Mouse (Mus musculus) E14TG2a.4 (cell line): ENCODE measurements around the gene Gps2.
"Not testable (repeated sequence)": the region's sequence is repeated elsewhere in the genome, so short reads cannot be mapped to it uniquely, and the experiment has no call there.

ENCODE experiments used
- CTCF ChIP-seq: conservative IDR thresholded peaks from 2 replicates; pipeline ENCODE4 v1.5.1; 2014; ENCODE audit warnings: low read length
- NANOG ChIP-seq: IDR thresholded peaks from 2 replicates; pipeline ENCODE4 v1.6.1; 2014; ENCODE audit warnings: borderline replicate concordance, low read length, mixed read lengths

- not testable (repeated sequence) for TF ChIP-seq CTCF, NANOG
Observed at GRCm38 (mm10) chr11:69955618-69956017, 41.9 kb downstream of the Gps2 start.
